Mouse (Mus musculus): ENCODE data around the gene Pla2g4e. TPM values are rescaled to one million over a fixed set of nuclear protein-coding genes. Genes with fewer than 3 reads are reported as not detected.
A peak's percentile ranks its signal among the peaks of the same experiment; 100 is the strongest.

Pla2g4e gene
- polyA plus RNA-seq, 1 experiment from 2014 or later = not detected

- Histone ChIP-seq H3K36me3 (replicated peaks; ENCODE audit: control insufficient read depth, insufficient read depth, low read depth, low read length) (no peaks in the 10 kb centered on the region), H3K9ac (replicated peaks; ENCODE audit: low read length) (no peak overlapping the region), H3K9me3 (replicated peaks; ENCODE audit: control insufficient read depth, low read length) (no peaks in the 10 kb centered on the region), H3K4me2 (ENCODE audit: low read depth, low read length) (no peak overlapping the region), H3K4me3 (ENCODE audit: low read depth, low read length) (no peak overlapping the region), H3K27me3 (ENCODE audit: control insufficient read depth, insufficient read depth, low read length) (no peaks in the 10 kb centered on the region), H3K27ac (replicated peaks; ENCODE audit: low read depth, low read length) (no peak overlapping the region), H3K4me1 (ENCODE audit: control insufficient read depth, insufficient read depth, low read length) (no peaks in the 10 kb centered on the region)
- ATAC-seq (replicated peaks; ENCODE audit: insufficient number of reproducible peaks, low FRiP score, low TSS enrichment, low read depth) (no peak), DNase-seq (ENCODE audit: low spot score) (no peak)
- 80% methylated on average over 1 of the region's 1 CpGs for WGBS
These were observed 106.0 kb downstream of the Pla2g4e start for GRCm38 (mm10) chr2:120139091-120139490.

GRCm38 (mm10) chr2:120137281-120137680, 107.9 kb downstream of the Pla2g4e start:
- WGBS = 69% methylated on average over 5 of the region's 5 CpGs
- H3K27ac ChIP-seq (replicated peaks; ENCODE audit: low read depth, low read length) = no peak overlapping the region
- H3K27me3 ChIP-seq (ENCODE audit: control insufficient read depth, insufficient read depth, low read length) = no peaks in the 10 kb centered on the region
- DNase-seq (ENCODE audit: low spot score) = no peak
- no peaks in the 10 kb centered on the region for H3K36me3 ChIP-seq (replicated peaks; ENCODE audit: control insufficient read depth, insufficient read depth, low read depth, low read length)
- no peak overlapping the region for H3K4me2 ChIP-seq (ENCODE audit: low read depth, low read length)
- ATAC-seq (replicated peaks; ENCODE audit: insufficient number of reproducible peaks, low FRiP score, low TSS enrichment, low read depth) = no peak
- H3K4me1 ChIP-seq (ENCODE audit: control insufficient read depth, insufficient read depth, low read length) = no peaks in the 10 kb centered on the region
- no peak overlapping the region for H3K9ac ChIP-seq (replicated peaks; ENCODE audit: low read length)
- H3K4me3 ChIP-seq (ENCODE audit: low read depth, low read length) = no peak overlapping the region
- H3K9me3 ChIP-seq (replicated peaks; ENCODE audit: control insufficient read depth, low read length) = no peaks in the 10 kb centered on the region

- no peak for ATAC-seq (replicated peaks; ENCODE audit: insufficient number of reproducible peaks, low FRiP score, low TSS enrichment, low read depth)
- H3K4me1 ChIP-seq (ENCODE audit: control insufficient read depth, insufficient read depth, low read length) = no peaks in the 10 kb centered on the region
- no peak overlapping the region for H3K4me2 ChIP-seq (ENCODE audit: low read depth, low read length)
- no peaks in the 10 kb centered on the region for H3K9me3 ChIP-seq (replicated peaks; ENCODE audit: control insufficient read depth, low read length)
- no peaks in the 10 kb centered on the region for H3K36me3 ChIP-seq (replicated peaks; ENCODE audit: control insufficient read depth, insufficient read depth, low read depth, low read length)
- no peak overlapping the region for H3K4me3 ChIP-seq (ENCODE audit: low read depth, low read length)
- H3K27me3 ChIP-seq (ENCODE audit: control insufficient read depth, insufficient read depth, low read length) = no peaks in the 10 kb centered on the region
- H3K27ac ChIP-seq (replicated peaks; ENCODE audit: low read depth, low read length) = no peak overlapping the region
- no peak overlapping the region for H3K9ac ChIP-seq (replicated peaks; ENCODE audit: low read length)
- DNase-seq (ENCODE audit: low spot score) = no peak
These were observed 110.6 kb downstream of the Pla2g4e start for GRCm38 (mm10) chr2:120134453-120135075.

GRCm38 (mm10) chr2:120131881-120132280, 113.3 kb downstream of the Pla2g4e start:
- H3K9me3 ChIP-seq (replicated peaks; ENCODE audit: control insufficient read depth, low read length) = no peaks in the 10 kb centered on the region
- WGBS = 89% methylated on average over 1 of the region's 1 CpGs
- no peaks in the 10 kb centered on the region for H3K27me3 ChIP-seq (ENCODE audit: control insufficient read depth, insufficient read depth, low read length)
- H3K9ac ChIP-seq (replicated peaks; ENCODE audit: low read length) = no peak overlapping the region
- H3K36me3 ChIP-seq (replicated peaks; ENCODE audit: control insufficient read depth, insufficient read depth, low read depth, low read length) = no peaks in the 10 kb centered on the region
- DNase-seq (ENCODE audit: low spot score) (no peak), ATAC-seq (replicated peaks; ENCODE audit: insufficient number of reproducible peaks, low FRiP score, low TSS enrichment, low read depth) (no peak)
- H3K4me2 ChIP-seq (ENCODE audit: low read depth, low read length) = no peak overlapping the region
- H3K27ac ChIP-seq (replicated peaks; ENCODE audit: low read depth, low read length) = no peak overlapping the region
- H3K4me1 ChIP-seq (ENCODE audit: control insufficient read depth, insufficient read depth, low read length) = no peaks in the 10 kb centered on the region
- H3K4me3 ChIP-seq (ENCODE audit: low read depth, low read length) = no peak overlapping the region

- no peaks in the 10 kb centered on the region for H3K9me3 ChIP-seq (replicated peaks; ENCODE audit: control insufficient read depth, low read length)
- no peak overlapping the region for H3K4me2 ChIP-seq (ENCODE audit: low read depth, low read length)
- H3K4me3 ChIP-seq (ENCODE audit: low read depth, low read length) = no peak overlapping the region
- WGBS = 69% methylated on average over 8 of the region's 8 CpGs
- H3K27ac ChIP-seq (replicated peaks; ENCODE audit: low read depth, low read length) = no peak overlapping the region
- no peaks in the 10 kb centered on the region for H3K27me3 ChIP-seq (ENCODE audit: control insufficient read depth, insufficient read depth, low read length)
- DNase-seq (ENCODE audit: low spot score) = no peak
- no peaks in the 10 kb centered on the region for H3K4me1 ChIP-seq (ENCODE audit: control insufficient read depth, insufficient read depth, low read length)
- no peak overlapping the region for H3K9ac ChIP-seq (replicated peaks; ENCODE audit: low read length)
- no peak for ATAC-seq (replicated peaks; ENCODE audit: insufficient number of reproducible peaks, low FRiP score, low TSS enrichment, low read depth)
- no peaks in the 10 kb centered on the region for H3K36me3 ChIP-seq (replicated peaks; ENCODE audit: control insufficient read depth, insufficient read depth, low read depth, low read length)
These were observed 115.8 kb downstream of the Pla2g4e start for GRCm38 (mm10) chr2:120129252-120129908.

GRCm38 (mm10) chr2:120128611-120129051, 116.5 kb downstream of the Pla2g4e start:
- Histone ChIP-seq H3K27me3 (ENCODE audit: control insufficient read depth, insufficient read depth, low read length) (no peaks in the 10 kb centered on the region), H3K36me3 (replicated peaks; ENCODE audit: control insufficient read depth, insufficient read depth, low read depth, low read length) (no peaks in the 10 kb centered on the region), H3K4me1 (ENCODE audit: control insufficient read depth, insufficient read depth, low read length) (no peaks in the 10 kb centered on the region), H3K4me2 (ENCODE audit: low read depth, low read length) (no peak overlapping the region), H3K9me3 (replicated peaks; ENCODE audit: control insufficient read depth, low read length) (no peaks in the 10 kb centered on the region), H3K9ac (replicated peaks; ENCODE audit: low read length) (no peak overlapping the region), H3K27ac (replicated peaks; ENCODE audit: low read depth, low read length) (no peak overlapping the region), H3K4me3 (ENCODE audit: low read depth, low read length) (no peak overlapping the region)
- ATAC-seq (replicated peaks; ENCODE audit: insufficient number of reproducible peaks, low FRiP score, low TSS enrichment, low read depth) (no peak), DNase-seq (ENCODE audit: low spot score) (peak; percentile 14)
- WGBS = 87% methylated on average over 1 of the region's 1 CpGs

GRCm38 (mm10) chr2:120128011-120128410, 117.1 kb downstream of the Pla2g4e start:
- no peak for DNase-seq (ENCODE audit: low spot score)
- Histone ChIP-seq H3K9me3 (replicated peaks; ENCODE audit: control insufficient read depth, low read length) (no peaks in the 10 kb centered on the region), H3K4me1 (ENCODE audit: control insufficient read depth, insufficient read depth, low read length) (no peaks in the 10 kb centered on the region), H3K9ac (replicated peaks; ENCODE audit: low read length) (no peak overlapping the region), H3K4me3 (ENCODE audit: low read depth, low read length) (no peak overlapping the region), H3K27me3 (ENCODE audit: control insufficient read depth, insufficient read depth, low read length) (no peaks in the 10 kb centered on the region), H3K4me2 (ENCODE audit: low read depth, low read length) (no peak overlapping the region), H3K27ac (replicated peaks; ENCODE audit: low read depth, low read length) (no peak overlapping the region), H3K36me3 (replicated peaks; ENCODE audit: control insufficient read depth, insufficient read depth, low read depth, low read length) (no peaks in the 10 kb centered on the region)
- no peak for ATAC-seq (replicated peaks; ENCODE audit: insufficient number of reproducible peaks, low FRiP score, low TSS enrichment, low read depth)

- Histone ChIP-seq H3K4me1 (ENCODE audit: control insufficient read depth, insufficient read depth, low read length) (no peaks in the 10 kb centered on the region), H3K27ac (replicated peaks; ENCODE audit: low read depth, low read length) (no peak overlapping the region), H3K9me3 (replicated peaks; ENCODE audit: control insufficient read depth, low read length) (no peaks in the 10 kb centered on the region), H3K4me2 (ENCODE audit: low read depth, low read length) (no peak overlapping the region), H3K4me3 (ENCODE audit: low read depth, low read length) (no peak overlapping the region), H3K36me3 (replicated peaks; ENCODE audit: control insufficient read depth, insufficient read depth, low read depth, low read length) (no peaks in the 10 kb centered on the region), H3K27me3 (ENCODE audit: control insufficient read depth, insufficient read depth, low read length) (no peaks in the 10 kb centered on the region), H3K9ac (replicated peaks; ENCODE audit: low read length) (no peak overlapping the region)
- DNase-seq (ENCODE audit: low spot score) (no peak), ATAC-seq (replicated peaks; ENCODE audit: insufficient number of reproducible peaks, low FRiP score, low TSS enrichment, low read depth) (no peak)
- 75% methylated on average over 1 of the region's 1 CpGs for WGBS
These were observed 118.2 kb downstream of the Pla2g4e start for GRCm38 (mm10) chr2:120126901-120127300.

Measured in embryonic facial prominence, embryonic 11.5 days (tissue).